Mouse (Mus musculus) liver, postnatal 0 days (tissue): Measurements from ENCODE around the gene Gm28051. TPM values are rescaled to one million over a fixed set of nuclear protein-coding genes. Genes with fewer than 3 reads are reported as not detected.

Source experiments
- ATAC-seq: fragments of 200-750 bp; cut with Nextera tagmentation; 2 replicates; pipeline ENCODE4 v1.8.0; 2017; ENCODE audit warnings: mild to moderate bottlenecking, moderate library complexity
- DNase-seq: peaks from one replicate; pipeline ENCODE4 v3.0.0-alpha.2; 2016
- H3K27ac ChIP-seq: fragments of 300-500 bp; sonication (generic); 2 replicates; pipeline ENCODE4 v1.5.1; 2014; ENCODE audit warnings: antibody characterized with exemption, moderate library complexity, mild to moderate bottlenecking, low read depth
- H3K27me3 ChIP-seq: fragments of 300-500 bp; sonication (generic); 2 replicates; pipeline ENCODE4 v1.6.1; 2014; ENCODE audit warnings: low read length, control low read depth, mixed read lengths; ENCODE audit not compliant: insufficient read depth
- H3K36me3 ChIP-seq: fragments of 300-500 bp; sonication (generic); replicated peaks from 2 replicates; pipeline ENCODE4 v1.6.1; 2014; ENCODE audit warnings: mild to moderate bottlenecking, control low read depth, low read length, moderate library complexity, mixed read lengths; ENCODE audit not compliant: insufficient read depth
- H3K4me1 ChIP-seq: fragments of 300-500 bp; sonication (generic); 2 replicates; pipeline ENCODE4 v1.6.1; 2014; ENCODE audit warnings: antibody characterized with exemption, mild to moderate bottlenecking, control low read depth; ENCODE audit not compliant: insufficient read depth
- H3K4me2 ChIP-seq: fragments of 300-500 bp; sonication (generic); 2 replicates; pipeline ENCODE4 v1.6.1; 2014; ENCODE audit warnings: low read depth, mild to moderate bottlenecking, low read length, moderate library complexity, mixed read lengths
- H3K4me3 ChIP-seq: fragments of 300-500 bp; sonication (generic); 2 replicates; pipeline ENCODE4 v1.5.1; 2014; ENCODE audit warnings: low read depth, low read length
- H3K9ac ChIP-seq: fragments of 300-500 bp; sonication (generic); replicated peaks from 2 replicates; pipeline ENCODE4 v1.6.1; 2014; ENCODE audit warnings: mild to moderate bottlenecking, moderate library complexity
- H3K9me3 ChIP-seq: fragments of 300-500 bp; sonication (generic); 2 replicates; pipeline ENCODE4 v1.6.1; 2016; ENCODE audit warnings: mild to moderate bottlenecking, control low read depth, low read length, mixed read lengths
- CTCF ChIP-seq: sonication (generic); IDR thresholded peaks from 2 replicates; pipeline ENCODE4 v1.5.1; 2016; ENCODE audit warnings: antibody characterized with exemption, low read depth
- EP300 ChIP-seq: IDR thresholded peaks from 2 replicates; pipeline ENCODE4 v1.6.1; 2016; ENCODE audit warnings: antibody characterized with exemption, low read depth, mild to moderate bottlenecking
- WGBS: fragments of 180-500 bp; shearing (Covaris S2); extraction: QIAGEN DNeasy Blood & Tissue Kit; methylation state at CpG from one replicate; pipeline ENCODE4 v1.1.7; 2014; ENCODE audit not compliant: insufficient replicate concordance; 5-methylcytosine and 5-hydroxymethylcytosine counted together
- polyA plus RNA-seq: library from polyadenylated mRNA; unstranded; fragments of >200 nt; fragmentation: Nextera tagmentation; extraction: Ambion mirVana; gene quantifications from 2 replicates; pipeline ENCODE4 v1.2.1, GENCODE M21; 2015

The Gm28051 gene
- polyA plus RNA-seq, 1 experiment from 2014 or later, result not detected

GRCm38 (mm10) chr12:102779452-102779851, 21.9 kb upstream of the Gm28051 start:
- DNase-seq, result peak; percentile 51
- 60% methylated on average over 3 of the region's 3 CpGs for WGBS
- H3K4me1 ChIP-seq, result 0 out of 2 replicates have a peak, but pooled peaks cover 9% of the 10 kb centered on the region

GRCm38 (mm10) chr12:102778151-102778550, 20.6 kb upstream of the Gm28051 start:
- Histone ChIP-seq H3K4me1 (0 out of 2 replicates have a peak, but pooled peaks cover 5% of the 10 kb centered on the region), H3K9ac (no peak overlapping the region), H3K4me2 (no peak overlapping the region), H3K9me3 (no peaks in the 10 kb centered on the region), H3K36me3 (peaks cover 23% of the 10 kb centered on the region), H3K27ac (no peak overlapping the region), H3K4me3 (no peak overlapping the region), H3K27me3 (no peaks in the 10 kb centered on the region)
- WGBS, result 86% methylated on average over 5 of the region's 5 CpGs
- ATAC-seq (no peak), DNase-seq (no peak)
- TF ChIP-seq EP300, result no peak
- TF ChIP-seq CTCF, result no peak

More at GRCm38 (mm10) chr12:102779452-102779851, 21.9 kb upstream of the Gm28051 start:
- ATAC-seq, result peak; percentile 83
- H3K4me3 ChIP-seq, result no peak overlapping the region
- TF ChIP-seq EP300 (no peak), CTCF (peak; percentile 53)
- no peaks in the 10 kb centered on the region for H3K9me3 ChIP-seq
- H3K4me2 ChIP-seq, result no peak overlapping the region
- peaks cover 19% of the 10 kb centered on the region for H3K36me3 ChIP-seq
- peak overlapping the region; percentile 34; the same call in 1 of the 2 replicates for H3K27ac ChIP-seq
- no peak overlapping the region for H3K9ac ChIP-seq
- no peaks in the 10 kb centered on the region for H3K27me3 ChIP-seq

- no peak for TF ChIP-seq CTCF
- no peak for TF ChIP-seq EP300
- no peak overlapping the region for H3K27ac ChIP-seq
- no peak overlapping the region for H3K4me3 ChIP-seq
- WGBS, result 89% methylated on average over 14 of the region's 14 CpGs
- no peaks in the 10 kb centered on the region for H3K27me3 ChIP-seq
- H3K9me3 ChIP-seq, result no peaks in the 10 kb centered on the region
- H3K4me2 ChIP-seq, result no peak overlapping the region
- 0 out of 2 replicates have a peak, but pooled peaks cover 5% of the 10 kb centered on the region for H3K4me1 ChIP-seq
- no peak for ATAC-seq
- no peak overlapping the region for H3K9ac ChIP-seq
- peaks cover 42% of the 10 kb centered on the region for H3K36me3 ChIP-seq
- DNase-seq, result no peak
These were observed 18.5 kb upstream of the Gm28051 start for GRCm38 (mm10) chr12:102776035-102776434.

GRCm38 (mm10) chr12:102772676-102773075, 15.1 kb upstream of the Gm28051 start:
- no peak overlapping the region for H3K9ac ChIP-seq
- ATAC-seq (no peak), DNase-seq (no peak)
- WGBS, result 91% methylated on average over 5 of the region's 5 CpGs
- H3K4me2 ChIP-seq, result no peak overlapping the region
- no peaks in the 10 kb centered on the region for H3K27me3 ChIP-seq
- no peak overlapping the region for H3K27ac ChIP-seq
- H3K4me3 ChIP-seq, result no peak overlapping the region
- no peak for TF ChIP-seq CTCF
- no peak for TF ChIP-seq EP300
- H3K4me1 ChIP-seq, result no peaks in the 10 kb centered on the region
- H3K9me3 ChIP-seq, result no peaks in the 10 kb centered on the region
- peaks cover 64% of the 10 kb centered on the region for H3K36me3 ChIP-seq

GRCm38 (mm10) chr12:102771601-102772000, 14.0 kb upstream of the Gm28051 start:
- Histone ChIP-seq H3K27me3 (no peaks in the 10 kb centered on the region), H3K4me3 (no peak overlapping the region), H3K27ac (no peak overlapping the region), H3K4me1 (no peaks in the 10 kb centered on the region), H3K9ac (no peak overlapping the region), H3K4me2 (no peak overlapping the region), H3K36me3 (peaks cover 65% of the 10 kb centered on the region), H3K9me3 (no peaks in the 10 kb centered on the region)
- TF ChIP-seq CTCF (no peak), EP300 (no peak)
- WGBS, result 88% methylated on average over 8 of the region's 8 CpGs
- no peak for DNase-seq
- no peak for ATAC-seq

- no peaks in the 10 kb centered on the region for H3K4me1 ChIP-seq
- WGBS, result 88% methylated on average over 4 of the region's 4 CpGs
These were observed 11.4 kb upstream of the Gm28051 start for GRCm38 (mm10) chr12:102769000-102769399.

GRCm38 (mm10) chr12:102763696-102764095, 6.1 kb upstream of the Gm28051 start:
- Histone ChIP-seq H3K9me3 (no peaks in the 10 kb centered on the region), H3K4me1 (peaks cover 6% of the 10 kb centered on the region), H3K27me3 (no peaks in the 10 kb centered on the region), H3K4me3 (no peak overlapping the region), H3K27ac (no peak overlapping the region), H3K36me3 (peaks cover 44% of the 10 kb centered on the region), H3K4me2 (no peak overlapping the region), H3K9ac (no peak overlapping the region)
- ATAC-seq (no peak), DNase-seq (no peak)
- no peak for TF ChIP-seq CTCF
- no peak for TF ChIP-seq EP300

More at GRCm38 (mm10) chr12:102769000-102769399, 11.4 kb upstream of the Gm28051 start:
- Histone ChIP-seq H3K27me3 (no peaks in the 10 kb centered on the region), H3K9ac (no peak overlapping the region), H3K27ac (no peak overlapping the region), H3K9me3 (no peaks in the 10 kb centered on the region), H3K36me3 (peaks cover 74% of the 10 kb centered on the region), H3K4me2 (no peak overlapping the region), H3K4me3 (no peak overlapping the region)
- TF ChIP-seq EP300, result no peak
- peak; percentile 42 for TF ChIP-seq CTCF
- DNase-seq, result no peak
- no peak for ATAC-seq
